Comparison of ENCODE assay signal across 19 mouse cellular contexts in genomic region chr7:122377967-122378366, GRCm38 (mm10).
A peak's percentile ranks its signal among the peaks of the same experiment; 100 is the strongest.
DNase-seq lines count a peak whose midpoint lies in the region; ATAC-seq and TF ChIP-seq lines count a peak whose summit lies in the region.
"Had no signal": no experiment of that assay in that cellular context is flagged by ENCODE, and none has a peak within 500 bp of the region (broad histone marks: within the 10 kb centered on the region; RNA-seq: fewer than 3 reads in every experiment).

No protein-coding gene starts in this region.

- 63% methylated on average over 3 of the region's 3 CpGs for WGBS in forebrain, embryonic 13.5 days
- 74% methylated on average over 3 of the region's 3 CpGs for WGBS in forebrain, embryonic 12.5 days
- 49% methylated on average over 3 of the region's 3 CpGs for WGBS in forebrain, embryonic 15.5 days
- WGBS in forebrain, embryonic 10.5 days = 82% methylated on average over 3 of the region's 3 CpGs
- 49% methylated on average over 3 of the region's 3 CpGs for WGBS in forebrain, postnatal 0 days
- WGBS in intestine, embryonic 15.5 days = 78% methylated on average over 3 of the region's 3 CpGs

- intact Hi-C loops in left cerebral cortex, adult 2 months (cut with DNase I) = no loop called here

- H3K9me3 ChIP-seq in forebrain, embryonic 13.5 days (replicated peaks) = no peaks in the 10 kb centered on the region
- no peaks in the 10 kb centered on the region for H3K9me3 ChIP-seq in forebrain, embryonic 12.5 days
- H3K9me3 ChIP-seq in forebrain, embryonic 15.5 days = no peaks in the 10 kb centered on the region
- no peaks in the 10 kb centered on the region for H3K9me3 ChIP-seq in forebrain, embryonic 10.5 days
- no peaks in the 10 kb centered on the region for H3K9me3 ChIP-seq in forebrain, postnatal 0 days (ENCODE audit: low read length)
- H3K9me3 ChIP-seq in intestine, embryonic 15.5 days = no peaks in the 10 kb centered on the region
- H3K9me3 ChIP-seq: embryonic facial prominence, embryonic 10.5 days; embryonic facial prominence, embryonic 12.5 days had no signal

- no peak overlapping the region for H3K9ac ChIP-seq in forebrain, embryonic 13.5 days
- H3K9ac ChIP-seq in forebrain, embryonic 12.5 days = no peak overlapping the region
- H3K9ac ChIP-seq in forebrain, embryonic 15.5 days (replicated peaks) = no peak overlapping the region
- no peak overlapping the region for H3K9ac ChIP-seq in forebrain, postnatal 0 days
- no peak overlapping the region for H3K9ac ChIP-seq in intestine, embryonic 15.5 days
- H3K9ac ChIP-seq: embryonic facial prominence, embryonic 12.5 days had no signal

- H3K4me3 ChIP-seq in forebrain, embryonic 13.5 days = no peak overlapping the region
- no peak overlapping the region for H3K4me3 ChIP-seq in forebrain, embryonic 12.5 days (replicated peaks)
- no peak overlapping the region for H3K4me3 ChIP-seq in forebrain, embryonic 15.5 days
- no peak overlapping the region for H3K4me3 ChIP-seq in forebrain, embryonic 10.5 days
- H3K4me3 ChIP-seq in left cerebral cortex, adult 2 months = no peak overlapping the region
- H3K4me3 ChIP-seq in forebrain, postnatal 0 days (ENCODE audit: low read depth, low read length) = no peak overlapping the region
- no peak overlapping the region for H3K4me3 ChIP-seq in intestine, embryonic 15.5 days (replicated peaks)
- H3K4me3 ChIP-seq: embryonic facial prominence, embryonic 10.5 days; embryonic facial prominence, embryonic 12.5 days had no signal

- H3K36me3 ChIP-seq in forebrain, embryonic 13.5 days (ENCODE audit: poor library complexity, severe bottlenecking) = no peaks in the 10 kb centered on the region
- no peaks in the 10 kb centered on the region for H3K36me3 ChIP-seq in forebrain, embryonic 12.5 days (replicated peaks)
- H3K36me3 ChIP-seq in forebrain, embryonic 15.5 days = no peaks in the 10 kb centered on the region
- no peaks in the 10 kb centered on the region for H3K36me3 ChIP-seq in forebrain, embryonic 10.5 days (replicated peaks)
- H3K36me3 ChIP-seq in forebrain, postnatal 0 days (ENCODE audit: insufficient read depth) = no peaks in the 10 kb centered on the region
- no peaks in the 10 kb centered on the region for H3K36me3 ChIP-seq in intestine, embryonic 15.5 days
- H3K36me3 ChIP-seq: embryonic facial prominence, embryonic 10.5 days; embryonic facial prominence, embryonic 12.5 days; G1E had no signal

- peak; percentile 67 for ATAC-seq in forebrain, embryonic 13.5 days
- ATAC-seq in forebrain, embryonic 12.5 days (ENCODE audit: low FRiP score) = no peak
- ATAC-seq in forebrain, embryonic 15.5 days (replicated peaks) = peak; percentile 53
- ATAC-seq in forebrain, postnatal 0 days = 0 out of 2 replicates have a peak, but pooled peaks have one; percentile 32
- no peak for ATAC-seq in intestine, embryonic 15.5 days
- ATAC-seq: activated CD4-positive, CD25-positive, alpha-beta regulatory T cell, adult 4 months; CD4-positive, CD25-positive, alpha-beta regulatory T cell, adult 4 months; Patski had no signal

- no peak overlapping the region for H3K4me2 ChIP-seq in forebrain, embryonic 13.5 days
- no peak overlapping the region for H3K4me2 ChIP-seq in forebrain, embryonic 12.5 days
- H3K4me2 ChIP-seq in forebrain, embryonic 15.5 days (replicated peaks) = no peak overlapping the region
- no peak overlapping the region for H3K4me2 ChIP-seq in forebrain, postnatal 0 days (ENCODE audit: low read depth)
- no peak overlapping the region for H3K4me2 ChIP-seq in intestine, embryonic 15.5 days (replicated peaks)
- H3K4me2 ChIP-seq: embryonic facial prominence, embryonic 12.5 days had no signal

- H3K27ac ChIP-seq in forebrain, embryonic 13.5 days = no peak overlapping the region
- no peak overlapping the region for H3K27ac ChIP-seq in forebrain, embryonic 12.5 days
- H3K27ac ChIP-seq in forebrain, embryonic 15.5 days (replicated peaks) = 0 out of 2 replicates have a peak overlapping the region, but pooled peaks have one; percentile 19
- H3K27ac ChIP-seq in forebrain, embryonic 10.5 days = no peak overlapping the region
- H3K27ac ChIP-seq in left cerebral cortex, adult 2 months = peak overlapping the region; percentile 61; the same call in 1 of the 2 replicates
- no peak overlapping the region for H3K27ac ChIP-seq in forebrain, postnatal 0 days (ENCODE audit: low read depth, low read length)
- H3K27ac ChIP-seq in intestine, embryonic 15.5 days = no peak overlapping the region
- H3K27ac ChIP-seq: embryonic facial prominence, embryonic 10.5 days; embryonic facial prominence, embryonic 12.5 days had no signal

- peaks cover 14% of the 10 kb centered on the region for H3K4me1 ChIP-seq in forebrain, embryonic 13.5 days
- peaks cover 19% of the 10 kb centered on the region for H3K4me1 ChIP-seq in forebrain, embryonic 12.5 days
- H3K4me1 ChIP-seq in forebrain, embryonic 15.5 days = peaks cover 15% of the 10 kb centered on the region
- peaks cover 20% of the 10 kb centered on the region for H3K4me1 ChIP-seq in forebrain, embryonic 10.5 days
- H3K4me1 ChIP-seq in forebrain, postnatal 0 days (ENCODE audit: insufficient read depth) = peaks cover 2% of the 10 kb centered on the region; the same call in 1 of the 2 replicates
- peaks cover 3% of the 10 kb centered on the region; the same call in 1 of the 2 replicates for H3K4me1 ChIP-seq in intestine, embryonic 15.5 days (replicated peaks)

- TF ChIP-seq CTCF in left cerebral cortex, adult 2 months (IDR thresholded peaks at IDR 0.05) = no peak
- no peak for TF ChIP-seq CTCF in forebrain, postnatal 0 days (IDR thresholded peaks at IDR 0.05; ENCODE audit: low read depth)

- H3K27me3 ChIP-seq in forebrain, embryonic 13.5 days = no peaks in the 10 kb centered on the region
- no peaks in the 10 kb centered on the region for H3K27me3 ChIP-seq in forebrain, embryonic 12.5 days
- H3K27me3 ChIP-seq in forebrain, embryonic 15.5 days = no peaks in the 10 kb centered on the region
- no peaks in the 10 kb centered on the region for H3K27me3 ChIP-seq in forebrain, embryonic 10.5 days (ENCODE audit: poor library complexity, severe bottlenecking)
- H3K27me3 ChIP-seq in forebrain, postnatal 0 days (ENCODE audit: insufficient read depth, low read length) = no peaks in the 10 kb centered on the region
- H3K27me3 ChIP-seq in intestine, embryonic 15.5 days (replicated peaks) = no peaks in the 10 kb centered on the region
- H3K27me3 ChIP-seq: CH12.LX; embryonic facial prominence, embryonic 12.5 days had no signal

- DNase-seq in forebrain, embryonic 10.5 days (ENCODE audit: extremely low spot score, low spot score) = no peak
- no peak for DNase-seq in left cerebral cortex, adult 2 months (ENCODE audit: extremely low spot score in 1 of 2, low spot score in 2 of 2)
- no peak for DNase-seq in left cerebral cortex, adult 11 months (ENCODE audit: low spot score)
- DNase-seq in forebrain, postnatal 0 days = no peak
- DNase-seq: adrenal gland, adult 8-10 months; B cell, adult 2 months; cerebellum, adult 11 months; cerebellum, adult 9-10 months had no signal

Comparison
In these comparisons a context has a peak if more than half of its experiments do, and no peak if none do; other contexts are left out.
1. ATAC-seq: peak in forebrain, embryonic 13.5 days (single experiment), forebrain, embryonic 15.5 days (single experiment) and forebrain, postnatal 0 days (single experiment); none in forebrain, embryonic 12.5 days (single experiment) and intestine, embryonic 15.5 days (single experiment).
2. H3K27ac ChIP-seq: peak in forebrain, embryonic 15.5 days (single experiment) and left cerebral cortex, adult 2 months (single experiment); none in forebrain, embryonic 13.5 days (single experiment), forebrain, embryonic 12.5 days (single experiment), forebrain, embryonic 10.5 days (single experiment), forebrain, postnatal 0 days (single experiment) and intestine, embryonic 15.5 days (single experiment).